Mouse (Mus musculus): Measurements from ENCODE around the gene Fgfr2.

DNA sequence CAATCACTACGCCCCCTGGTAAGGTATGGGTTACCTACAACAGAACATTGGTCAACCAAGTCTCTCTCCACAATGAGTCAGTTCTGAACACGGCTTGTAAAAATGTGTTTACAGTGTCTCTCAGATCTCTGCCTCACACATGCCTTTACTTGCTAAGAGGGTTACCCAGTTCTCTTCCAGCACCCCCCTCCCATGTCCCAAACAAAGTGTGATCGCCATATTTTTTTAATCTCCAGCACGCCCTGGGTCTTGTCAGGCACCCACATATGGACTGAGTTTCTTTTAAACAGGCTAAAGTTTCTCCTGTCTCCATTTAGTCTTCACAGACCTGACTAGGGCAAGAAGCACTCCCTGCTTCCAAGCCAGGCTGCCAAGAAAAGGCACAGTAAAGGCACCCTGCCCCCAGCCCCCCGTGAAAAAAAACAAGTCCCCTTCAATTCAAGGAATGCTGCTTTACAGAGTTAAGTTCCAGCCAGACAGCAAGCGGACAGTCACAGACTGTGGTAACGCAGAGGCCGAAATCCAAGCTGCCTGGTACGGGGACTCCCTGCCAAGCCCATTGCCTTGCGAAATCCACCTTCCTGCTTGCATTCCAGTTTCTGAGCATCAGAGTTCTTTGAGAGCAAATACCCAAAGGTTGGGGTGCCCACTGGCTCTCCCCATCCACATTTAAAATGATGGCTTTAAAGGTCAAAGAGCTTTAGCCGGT, 2834.3 kb downstream of the Fgfr2 start:
- TF ChIP-seq CEBPB (IDR thresholded peaks at IDR 0.05; ENCODE audit: insufficient read depth, poor library complexity, severe bottlenecking) (no peak), USF1 (IDR thresholded peaks at IDR 0.05; ENCODE audit: low read depth) (no peak), MYOG (IDR thresholded peaks at IDR 0.05; ENCODE audit: control insufficient read depth in 1 of 3, insufficient read depth in 1 of 3, insufficient read length in 2 of 3, low read depth in 2 of 3) (no peak)
